Mouse (Mus musculus): ENCODE measurements around the gene Cgrrf1. TPM values are rescaled to one million over a fixed set of nuclear protein-coding genes. Genes with fewer than 3 reads are reported as not detected.

Cgrrf1 gene
- polyA plus RNA-seq, 1 experiment, result 14.0 TPM

GRCm38 (mm10) chr14:46848736-46849135, 16.8 kb downstream of the Cgrrf1 start:
- Histone ChIP-seq H3K4me3 (replicated peaks) (no peak overlapping the region), H3K36me3 (replicated peaks; ENCODE audit: low read length) (peaks cover 61% of the 10 kb centered on the region), H3K9me3 (no peaks in the 10 kb centered on the region), H3K27me3 (replicated peaks) (no peaks in the 10 kb centered on the region), H3K4me1 (peaks cover 16% of the 10 kb centered on the region)
- no peak for TF ChIP-seq FLI1 (IDR thresholded peaks at IDR 0.05; ENCODE audit: low read length)
- TF ChIP-seq GATA1 (IDR thresholded peaks at IDR 0.05; ENCODE audit: borderline replicate concordance, low read length), result no peak

- H3K4me3 ChIP-seq (replicated peaks), result no peak overlapping the region
- no peaks in the 10 kb centered on the region for H3K27me3 ChIP-seq (replicated peaks)
- peaks cover 65% of the 10 kb centered on the region for H3K36me3 ChIP-seq (replicated peaks; ENCODE audit: low read length)
- H3K9me3 ChIP-seq, result no peaks in the 10 kb centered on the region
- TF ChIP-seq FLI1 (IDR thresholded peaks at IDR 0.05; ENCODE audit: low read length) (no peak), GATA1 (IDR thresholded peaks at IDR 0.05; ENCODE audit: borderline replicate concordance, low read length) (no peak)
- peaks cover 7% of the 10 kb centered on the region for H3K4me1 ChIP-seq
Observed at GRCm38 (mm10) chr14:46849769-46850168, 17.8 kb downstream of the Cgrrf1 start.

GRCm38 (mm10) chr14:46853677-46854076, 21.8 kb downstream of the Cgrrf1 start:
- Histone ChIP-seq H3K36me3 (replicated peaks; ENCODE audit: low read length) (peaks cover 29% of the 10 kb centered on the region), H3K27me3 (replicated peaks) (no peaks in the 10 kb centered on the region), H3K4me3 (replicated peaks) (no peak overlapping the region), H3K4me1 (peaks cover 4% of the 10 kb centered on the region), H3K9me3 (no peaks in the 10 kb centered on the region)
- TF ChIP-seq GATA1 (IDR thresholded peaks at IDR 0.05; ENCODE audit: borderline replicate concordance, low read length) (no peak), FLI1 (IDR thresholded peaks at IDR 0.05; ENCODE audit: low read length) (no peak)

- no peak for TF ChIP-seq GATA1 (IDR thresholded peaks at IDR 0.05; ENCODE audit: borderline replicate concordance, low read length)
- TF ChIP-seq FLI1 (IDR thresholded peaks at IDR 0.05; ENCODE audit: low read length), result no peak
- Histone ChIP-seq H3K4me1 (no peaks in the 10 kb centered on the region), H3K36me3 (replicated peaks; ENCODE audit: low read length) (no peaks in the 10 kb centered on the region), H3K27me3 (replicated peaks) (no peaks in the 10 kb centered on the region), H3K4me3 (replicated peaks) (no peak overlapping the region), H3K9me3 (no peaks in the 10 kb centered on the region)
Observed at GRCm38 (mm10) chr14:46862922-46863321, 31.0 kb downstream of the Cgrrf1 start.

GRCm38 (mm10) chr14:46880935-46881334, 49.0 kb downstream of the Cgrrf1 start:
- no peak for TF ChIP-seq GATA1 (IDR thresholded peaks at IDR 0.05; ENCODE audit: borderline replicate concordance, low read length)
- no peak for TF ChIP-seq FLI1 (IDR thresholded peaks at IDR 0.05; ENCODE audit: low read length)
- H3K27me3 ChIP-seq (replicated peaks), result peaks cover 74% of the 10 kb centered on the region

GRCm38 (mm10) chr14:46881581-46882430, 49.9 kb downstream of the Cgrrf1 start:
- peaks cover 50% of the 10 kb centered on the region for H3K4me1 ChIP-seq
- TF ChIP-seq FLI1 (IDR thresholded peaks at IDR 0.05; ENCODE audit: low read length) (no peak), GATA1 (IDR thresholded peaks at IDR 0.05; ENCODE audit: borderline replicate concordance, low read length) (no peak)
- peak overlapping the region; percentile 89 for H3K4me3 ChIP-seq (replicated peaks)
- H3K36me3 ChIP-seq (replicated peaks; ENCODE audit: low read length), result no peaks in the 10 kb centered on the region
- peaks cover 74% of the 10 kb centered on the region for H3K27me3 ChIP-seq (replicated peaks)
- H3K9me3 ChIP-seq, result no peaks in the 10 kb centered on the region

More at GRCm38 (mm10) chr14:46880935-46881334, 49.0 kb downstream of the Cgrrf1 start:
- H3K4me1 ChIP-seq, result peaks cover 47% of the 10 kb centered on the region
- no peaks in the 10 kb centered on the region for H3K36me3 ChIP-seq (replicated peaks; ENCODE audit: low read length)
- no peak overlapping the region for H3K4me3 ChIP-seq (replicated peaks)
- H3K9me3 ChIP-seq, result no peaks in the 10 kb centered on the region

GRCm38 (mm10) chr14:46882431-46883067, 50.6 kb downstream of the Cgrrf1 start, which contains the start of gene Samd4:
Gene Samd4 (plus strand): TSS chr14:46882854.
- H3K27me3 ChIP-seq (replicated peaks), result peaks cover 76% of the 10 kb centered on the region
- no peaks in the 10 kb centered on the region; the same call in 1 of the 2 replicates for H3K9me3 ChIP-seq
- H3K4me1 ChIP-seq, result peaks cover 50% of the 10 kb centered on the region
- H3K4me3 ChIP-seq (replicated peaks), result peak within 1 kb of the TSS; percentile 89
- no peak for TF ChIP-seq FLI1 (IDR thresholded peaks at IDR 0.05; ENCODE audit: low read length)
- no peak for TF ChIP-seq GATA1 (IDR thresholded peaks at IDR 0.05; ENCODE audit: borderline replicate concordance, low read length)
- no peaks in the 10 kb centered on the region for H3K36me3 ChIP-seq (replicated peaks; ENCODE audit: low read length)

GRCm38 (mm10) chr14:46883068-46883870, 51.3 kb downstream of the Cgrrf1 start:
- H3K27me3 ChIP-seq (replicated peaks), result peaks cover 78% of the 10 kb centered on the region

GRCm38 (mm10) chr14:46883871-46884441, 52.0 kb downstream of the Cgrrf1 start:
- Histone ChIP-seq H3K27me3 (replicated peaks) (peaks cover 81% of the 10 kb centered on the region), H3K9me3 (no peaks in the 10 kb centered on the region; the same call in 1 of the 2 replicates), H3K4me3 (replicated peaks) (peak overlapping the region; percentile 91), H3K4me1 (peaks cover 50% of the 10 kb centered on the region), H3K36me3 (replicated peaks; ENCODE audit: low read length) (no peaks in the 10 kb centered on the region)
- no peak for TF ChIP-seq FLI1 (IDR thresholded peaks at IDR 0.05; ENCODE audit: low read length)
- TF ChIP-seq GATA1 (IDR thresholded peaks at IDR 0.05; ENCODE audit: borderline replicate concordance, low read length), result no peak

More at GRCm38 (mm10) chr14:46883068-46883870, 51.3 kb downstream of the Cgrrf1 start:
- Histone ChIP-seq H3K4me3 (replicated peaks) (peak overlapping the region; percentile 89), H3K9me3 (no peaks in the 10 kb centered on the region; the same call in 1 of the 2 replicates), H3K4me1 (peaks cover 50% of the 10 kb centered on the region), H3K36me3 (replicated peaks; ENCODE audit: low read length) (no peaks in the 10 kb centered on the region)
- no peak for TF ChIP-seq FLI1 (IDR thresholded peaks at IDR 0.05; ENCODE audit: low read length)

All from megakaryocyte, embryonic 14.5 days (primary cell).